Mouse (Mus musculus) left cerebral cortex, adult 9 months (tissue): ENCODE data around the gene Relch.
"Not testable (repeated sequence)": the region's sequence is repeated elsewhere in the genome, so short reads cannot be mapped to it uniquely, and the experiment has no call there.

Experiments
- DNase-seq, 2 experiments: peaks; one replicate each; pipeline ENCODE4 v3.0.0; 2022; ENCODE audit warnings: low spot score in 2 of 2

The Relch gene

GRCm38 (mm10) chr1:105746444-105746843, 82.8 kb downstream of the Relch start:
- no peak for DNase-seq

GRCm38 (mm10) chr1:105746858-105747596, 83.4 kb downstream of the Relch start:
- no peak for DNase-seq

GRCm38 (mm10) chr1:105748091-105748799, 84.6 kb downstream of the Relch start:
- no peak for DNase-seq

- DNase-seq: no peak
Observed at GRCm38 (mm10) chr1:105752196-105752595, 88.5 kb downstream of the Relch start.

GRCm38 (mm10) chr1:105752944-105753343, 89.3 kb downstream of the Relch start:
- DNase-seq: no peak

GRCm38 (mm10) chr1:105758798-105759197, 95.1 kb downstream of the Relch start:
- DNase-seq: no peak

GRCm38 (mm10) chr1:105759422-105760165, 95.9 kb downstream of the Relch start:
- no peak for DNase-seq

GRCm38 (mm10) chr1:105765586-105765985, 101.9 kb downstream of the Relch start:
- DNase-seq: no peak

GRCm38 (mm10) chr1:105766099-105766498, 102.4 kb downstream of the Relch start:
- not testable (repeated sequence) for DNase-seq

- no peak for DNase-seq
Observed at GRCm38 (mm10) chr1:105768397-105768796, 104.7 kb downstream of the Relch start.

GRCm38 (mm10) chr1:105770685-105771084, 107.0 kb downstream of the Relch start:
- no peak for DNase-seq

- DNase-seq: no peak
Observed at GRCm38 (mm10) chr1:105776426-105776825, 112.8 kb downstream of the Relch start.

GRCm38 (mm10) chr1:105780079-105780456, 116.4 kb downstream of the Relch start:
- DNase-seq: no peak

- peak in 1 of 2 experiments; percentile 36 for DNase-seq
Observed at GRCm38 (mm10) chr1:105780457-105781364, 117.0 kb downstream of the Relch start, which contains the start of gene Tnfrsf11a. TSS of gene Tnfrsf11a (plus strand) at chr1:105780718.

GRCm38 (mm10) chr1:105781391-105782146, 117.9 kb downstream of the Relch start:
- DNase-seq: no peak

- no peak for DNase-seq
Observed at GRCm38 (mm10) chr1:105784257-105785016, 120.8 kb downstream of the Relch start.

GRCm38 (mm10) chr1:105785146-105785545, 121.5 kb downstream of the Relch start:
- DNase-seq: no peak

- no peak for DNase-seq
Observed at GRCm38 (mm10) chr1:105786731-105787357, 123.2 kb downstream of the Relch start.

GRCm38 (mm10) chr1:105790103-105790502, 126.4 kb downstream of the Relch start:
- no peak for DNase-seq
